Mouse (Mus musculus): ENCODE measurements around the gene Elane. TPM values are rescaled to one million over a fixed set of nuclear protein-coding genes. Genes with fewer than 3 reads are reported as not detected.
A peak's percentile ranks its signal among the peaks of the same experiment; 100 is the strongest.

Gene Elane
- polyA plus RNA-seq, 1 experiment from 2014 or later: not detected

GRCm38 (mm10) chr10:79862925-79863324 lies 23.1 kb upstream of the Elane start:
- no peak overlapping the region for H3K4me3 ChIP-seq (ENCODE audit: low read depth, low read length)
- peaks cover 11% of the 10 kb centered on the region for H3K4me1 ChIP-seq (ENCODE audit: control insufficient read depth, insufficient read depth, low read length)
- no peaks in the 10 kb centered on the region for H3K27me3 ChIP-seq (ENCODE audit: control insufficient read depth, insufficient read depth, low read depth, low read length)
- H3K36me3 ChIP-seq (ENCODE audit: control insufficient read depth, insufficient read depth, low read length): peaks cover 59% of the 10 kb centered on the region
- no peak overlapping the region for H3K27ac ChIP-seq (ENCODE audit: low read length)
- no peaks in the 10 kb centered on the region for H3K9me3 ChIP-seq (replicated peaks; ENCODE audit: control insufficient read depth, low read length, poor library complexity, severe bottlenecking)
- H3K4me2 ChIP-seq (ENCODE audit: low read length): no peak overlapping the region
- 75% methylated on average over 10 of the region's 10 CpGs for WGBS
- no peak overlapping the region for H3K9ac ChIP-seq (ENCODE audit: low read depth, low read length)
- no peak for ATAC-seq

GRCm38 (mm10) chr10:79864351-79865188 lies 21.5 kb upstream of the Elane start:
- Histone ChIP-seq H3K9ac (ENCODE audit: low read depth, low read length) (no peak overlapping the region), H3K9me3 (replicated peaks; ENCODE audit: control insufficient read depth, low read length, poor library complexity, severe bottlenecking) (no peaks in the 10 kb centered on the region), H3K4me2 (ENCODE audit: low read length) (no peak overlapping the region), H3K4me3 (ENCODE audit: low read depth, low read length) (no peak overlapping the region), H3K27me3 (ENCODE audit: control insufficient read depth, insufficient read depth, low read depth, low read length) (no peaks in the 10 kb centered on the region), H3K4me1 (ENCODE audit: control insufficient read depth, insufficient read depth, low read length) (peaks cover 11% of the 10 kb centered on the region), H3K36me3 (ENCODE audit: control insufficient read depth, insufficient read depth, low read length) (peaks cover 54% of the 10 kb centered on the region), H3K27ac (ENCODE audit: low read length) (peak overlapping the region; percentile 2; the same call in 1 of the 2 replicates)
- ATAC-seq: 0 out of 2 replicates have a peak, but pooled peaks have one; percentile 4
- WGBS: 62% methylated on average over 9 of the region's 10 CpGs

DNA sequence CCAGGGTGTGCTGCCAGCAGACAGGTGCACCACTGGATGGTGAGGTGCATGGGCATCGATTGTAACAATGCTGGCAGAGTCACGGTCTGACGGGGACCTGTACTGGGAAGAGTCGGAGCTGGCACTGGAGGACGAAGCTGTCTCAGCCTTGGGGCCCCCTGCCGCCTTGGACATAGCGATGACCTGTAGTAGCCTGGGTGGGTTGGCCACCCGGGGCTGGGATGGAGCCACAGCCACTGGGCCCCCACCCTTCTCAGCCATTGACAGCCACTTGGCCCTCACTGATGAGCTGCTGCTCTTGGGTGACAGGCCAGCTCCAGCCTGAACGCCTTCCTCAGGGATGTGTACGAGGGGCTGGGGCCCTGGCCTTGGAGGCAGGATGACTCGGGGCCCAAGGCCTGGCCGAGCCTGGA lies 20.9 kb upstream of the Elane start:
- Histone ChIP-seq H3K36me3 (ENCODE audit: control insufficient read depth, insufficient read depth, low read length) (peaks cover 48% of the 10 kb centered on the region), H3K9me3 (replicated peaks; ENCODE audit: control insufficient read depth, low read length, poor library complexity, severe bottlenecking) (no peaks in the 10 kb centered on the region), H3K4me1 (ENCODE audit: control insufficient read depth, insufficient read depth, low read length) (peaks cover 14% of the 10 kb centered on the region), H3K4me2 (ENCODE audit: low read length) (no peak overlapping the region), H3K27me3 (ENCODE audit: control insufficient read depth, insufficient read depth, low read depth, low read length) (no peaks in the 10 kb centered on the region), H3K9ac (ENCODE audit: low read depth, low read length) (no peak overlapping the region), H3K4me3 (ENCODE audit: low read depth, low read length) (no peak overlapping the region), H3K27ac (ENCODE audit: low read length) (no peak overlapping the region; the same call in 1 of the 2 replicates)
- peak; percentile 18; the same call in 1 of the 2 replicates for ATAC-seq
- 65% methylated on average over 12 of the region's 12 CpGs for WGBS

- WGBS: 73% methylated on average over 19 of the region's 19 CpGs
- Histone ChIP-seq H3K27ac (ENCODE audit: low read length) (0 out of 2 replicates have a peak overlapping the region, but pooled peaks have one; percentile 3), H3K4me3 (ENCODE audit: low read depth, low read length) (no peak overlapping the region), H3K4me1 (ENCODE audit: control insufficient read depth, insufficient read depth, low read length) (peaks cover 14% of the 10 kb centered on the region), H3K36me3 (ENCODE audit: control insufficient read depth, insufficient read depth, low read length) (peaks cover 43% of the 10 kb centered on the region), H3K27me3 (ENCODE audit: control insufficient read depth, insufficient read depth, low read depth, low read length) (no peaks in the 10 kb centered on the region), H3K9me3 (replicated peaks; ENCODE audit: control insufficient read depth, low read length, poor library complexity, severe bottlenecking) (no peaks in the 10 kb centered on the region), H3K9ac (ENCODE audit: low read depth, low read length) (no peak overlapping the region), H3K4me2 (ENCODE audit: low read length) (no peak overlapping the region)
- ATAC-seq: peak; percentile 1; the same call in 1 of the 2 replicates
These were observed 20.2 kb upstream of the Elane start for GRCm38 (mm10) chr10:79865801-79866295.

- no peak overlapping the region for H3K9ac ChIP-seq (ENCODE audit: low read depth, low read length)
- peaks cover 41% of the 10 kb centered on the region for H3K36me3 ChIP-seq (ENCODE audit: control insufficient read depth, insufficient read depth, low read length)
- no peaks in the 10 kb centered on the region for H3K9me3 ChIP-seq (replicated peaks; ENCODE audit: control insufficient read depth, low read length, poor library complexity, severe bottlenecking)
- no peak for ATAC-seq
- WGBS: 82% methylated on average over 11 of the region's 11 CpGs
- H3K4me2 ChIP-seq (ENCODE audit: low read length): no peak overlapping the region
- H3K4me1 ChIP-seq (ENCODE audit: control insufficient read depth, insufficient read depth, low read length): peaks cover 17% of the 10 kb centered on the region
- H3K27me3 ChIP-seq (ENCODE audit: control insufficient read depth, insufficient read depth, low read depth, low read length): no peaks in the 10 kb centered on the region
- H3K27ac ChIP-seq (ENCODE audit: low read length): no peak overlapping the region
- H3K4me3 ChIP-seq (ENCODE audit: low read depth, low read length): no peak overlapping the region
These were observed 19.4 kb upstream of the Elane start for GRCm38 (mm10) chr10:79866601-79867000.

DNA sequence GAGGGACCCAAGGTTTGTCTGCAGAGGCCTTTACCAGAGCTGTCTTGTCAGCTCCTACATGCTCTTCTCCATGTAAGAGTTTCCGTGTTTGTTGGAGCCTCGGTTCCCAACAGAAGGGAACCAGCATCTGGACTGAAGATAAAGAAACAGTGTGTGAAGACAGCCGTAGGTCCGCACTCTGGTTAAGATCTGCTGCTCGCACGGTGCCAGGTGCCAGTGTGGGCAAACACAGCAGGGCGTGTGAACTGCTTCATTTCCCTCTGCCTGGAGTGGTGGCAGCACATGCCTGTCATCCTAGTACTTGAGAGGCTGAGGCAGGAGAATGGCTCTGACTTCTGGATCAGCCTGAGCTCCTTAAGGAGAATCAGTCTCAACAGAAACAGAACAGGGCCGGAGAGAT lies 14.2 kb upstream of the Elane start:
- no peaks in the 10 kb centered on the region for H3K27me3 ChIP-seq (ENCODE audit: control insufficient read depth, insufficient read depth, low read depth, low read length)
- no peak overlapping the region for H3K27ac ChIP-seq (ENCODE audit: low read length)
- no peaks in the 10 kb centered on the region for H3K9me3 ChIP-seq (replicated peaks; ENCODE audit: control insufficient read depth, low read length, poor library complexity, severe bottlenecking)
- peaks cover 39% of the 10 kb centered on the region for H3K4me1 ChIP-seq (ENCODE audit: control insufficient read depth, insufficient read depth, low read length)
- no peak for ATAC-seq
- H3K36me3 ChIP-seq (ENCODE audit: control insufficient read depth, insufficient read depth, low read length): peaks cover 12% of the 10 kb centered on the region; the same call in 1 of the 2 replicates
- H3K9ac ChIP-seq (ENCODE audit: low read depth, low read length): no peak overlapping the region
- 92% methylated on average over 8 of the region's 8 CpGs for WGBS
- peak overlapping the region; percentile 50 for H3K4me3 ChIP-seq (ENCODE audit: low read depth, low read length)
- H3K4me2 ChIP-seq (ENCODE audit: low read length): peak overlapping the region; percentile 97

GRCm38 (mm10) chr10:79872862-79873261 lies 13.2 kb upstream of the Elane start:
- H3K9ac ChIP-seq (ENCODE audit: low read depth, low read length): peak overlapping the region; percentile 75
- no peaks in the 10 kb centered on the region for H3K9me3 ChIP-seq (replicated peaks; ENCODE audit: control insufficient read depth, low read length, poor library complexity, severe bottlenecking)
- H3K4me2 ChIP-seq (ENCODE audit: low read length): peak overlapping the region; percentile 97
- H3K27me3 ChIP-seq (ENCODE audit: control insufficient read depth, insufficient read depth, low read depth, low read length): no peaks in the 10 kb centered on the region
- 34% methylated on average over 3 of the region's 3 CpGs for WGBS
- peaks cover 36% of the 10 kb centered on the region for H3K4me1 ChIP-seq (ENCODE audit: control insufficient read depth, insufficient read depth, low read length)
- no peak for ATAC-seq
- peak overlapping the region; percentile 50 for H3K4me3 ChIP-seq (ENCODE audit: low read depth, low read length)
- peak overlapping the region; percentile 90 for H3K27ac ChIP-seq (ENCODE audit: low read length)
- H3K36me3 ChIP-seq (ENCODE audit: control insufficient read depth, insufficient read depth, low read length): peaks cover 6% of the 10 kb centered on the region; the same call in 1 of the 2 replicates

- H3K4me2 ChIP-seq (ENCODE audit: low read length): peak overlapping the region; percentile 97
- H3K4me3 ChIP-seq (ENCODE audit: low read depth, low read length): peak overlapping the region; percentile 50
- H3K27ac ChIP-seq (ENCODE audit: low read length): peak overlapping the region; percentile 90
- peak overlapping the region; percentile 75 for H3K9ac ChIP-seq (ENCODE audit: low read depth, low read length)
- ATAC-seq: peak; percentile 8; the same call in 1 of the 2 replicates
- 3% methylated on average over 6 of the region's 6 CpGs for WGBS
- no peaks in the 10 kb centered on the region for H3K27me3 ChIP-seq (ENCODE audit: control insufficient read depth, insufficient read depth, low read depth, low read length)
- H3K36me3 ChIP-seq (ENCODE audit: control insufficient read depth, insufficient read depth, low read length): peaks cover 6% of the 10 kb centered on the region; the same call in 1 of the 2 replicates
- no peaks in the 10 kb centered on the region for H3K9me3 ChIP-seq (replicated peaks; ENCODE audit: control insufficient read depth, low read length, poor library complexity, severe bottlenecking)
- peaks cover 36% of the 10 kb centered on the region for H3K4me1 ChIP-seq (ENCODE audit: control insufficient read depth, insufficient read depth, low read length)
These were observed 12.7 kb upstream of the Elane start for GRCm38 (mm10) chr10:79873313-79873712.

Data from midbrain, embryonic 16.5 days (tissue).